Mouse (Mus musculus): ENCODE results near the gene Stk25.
"Not testable (repeated sequence)": the region's sequence is repeated elsewhere in the genome, so short reads cannot be mapped to it uniquely, and the experiment has no call there.

Gene Stk25

GRCm38 (mm10) chr1:93658559-93658958 is at the start of gene Stk25:
TSS of gene Stk25 (minus strand) at chr1:93658659.
- not testable (repeated sequence) for DNase-seq (ENCODE audit: low spot score in 2 of 2)

- DNase-seq (ENCODE audit: low spot score in 2 of 2), result no peak
Measured at GRCm38 (mm10) chr1:93705389-93705788, 46.9 kb upstream of the Stk25 start.

GRCm38 (mm10) chr1:93704341-93704740 is 45.9 kb upstream of the Stk25 start:
- DNase-seq (ENCODE audit: low spot score in 2 of 2), result no peak

- no peak for DNase-seq (ENCODE audit: low spot score in 2 of 2)
Measured at GRCm38 (mm10) chr1:93703472-93704048, 45.1 kb upstream of the Stk25 start.

- DNase-seq (ENCODE audit: low spot score in 2 of 2), result no peak
Measured at GRCm38 (mm10) chr1:93702106-93702505, 43.6 kb upstream of the Stk25 start.

- DNase-seq (ENCODE audit: low spot score in 2 of 2), result peak in 1 of 2 experiments; percentile 77
Measured at GRCm38 (mm10) chr1:93699159-93699558, 40.7 kb upstream of the Stk25 start.

GRCm38 (mm10) chr1:93697317-93697716 is 38.9 kb upstream of the Stk25 start:
- DNase-seq (ENCODE audit: low spot score in 2 of 2), result no peak

- DNase-seq (ENCODE audit: low spot score in 2 of 2), result no peak
Measured at GRCm38 (mm10) chr1:93694966-93695365, 36.5 kb upstream of the Stk25 start.

- no peak for DNase-seq (ENCODE audit: low spot score in 2 of 2)
Measured at GRCm38 (mm10) chr1:93693943-93694342, 35.5 kb upstream of the Stk25 start.

GRCm38 (mm10) chr1:93693502-93693901 is 35.0 kb upstream of the Stk25 start:
- DNase-seq (ENCODE audit: low spot score in 2 of 2), result no peak

- no peak for DNase-seq (ENCODE audit: low spot score in 2 of 2)
Measured at GRCm38 (mm10) chr1:93692773-93693172, 34.3 kb upstream of the Stk25 start.

- peak in 1 of 2 experiments; percentile 37 for DNase-seq (ENCODE audit: low spot score in 2 of 2)
Measured at GRCm38 (mm10) chr1:93691786-93692357, 33.4 kb upstream of the Stk25 start.

- no peak for DNase-seq (ENCODE audit: low spot score in 2 of 2)
Measured at GRCm38 (mm10) chr1:93691106-93691505, 32.6 kb upstream of the Stk25 start.

GRCm38 (mm10) chr1:93689901-93690496 is 31.5 kb upstream of the Stk25 start:
- no peak for DNase-seq (ENCODE audit: low spot score in 2 of 2)

- no peak for DNase-seq (ENCODE audit: low spot score in 2 of 2)
Measured at GRCm38 (mm10) chr1:93688154-93688553, 29.7 kb upstream of the Stk25 start.

- no peak for DNase-seq (ENCODE audit: low spot score in 2 of 2)
Measured at GRCm38 (mm10) chr1:93686961-93687320, 28.5 kb upstream of the Stk25 start.

GRCm38 (mm10) chr1:93686245-93686960 is 27.9 kb upstream of the Stk25 start:
- DNase-seq (ENCODE audit: low spot score in 2 of 2), result peak in 1 of 2 experiments; percentile 64

GRCm38 (mm10) chr1:93685401-93686244 is 27.2 kb upstream of the Stk25 start, which contains the start of gene Bok:
TSS of gene Bok (plus strand) at chr1:93685660.
- peak in 1 of 2 experiments; percentile 59 for DNase-seq (ENCODE audit: low spot score in 2 of 2)

- DNase-seq (ENCODE audit: low spot score in 2 of 2), result no peak
Measured at GRCm38 (mm10) chr1:93679889-93680568, 21.6 kb upstream of the Stk25 start.

- no peak for DNase-seq (ENCODE audit: low spot score in 2 of 2)
Measured at GRCm38 (mm10) chr1:93678386-93678785, 19.9 kb upstream of the Stk25 start.

- DNase-seq (ENCODE audit: low spot score in 2 of 2), result no peak
Measured at GRCm38 (mm10) chr1:93672682-93673081, 14.2 kb upstream of the Stk25 start.
